Mouse (Mus musculus): ENCODE measurements around the gene Tbc1d22a.
"Not testable (repeated sequence)": the region's sequence is repeated elsewhere in the genome, so short reads cannot be mapped to it uniquely, and the experiment has no call there.

Tbc1d22a gene

DNA sequence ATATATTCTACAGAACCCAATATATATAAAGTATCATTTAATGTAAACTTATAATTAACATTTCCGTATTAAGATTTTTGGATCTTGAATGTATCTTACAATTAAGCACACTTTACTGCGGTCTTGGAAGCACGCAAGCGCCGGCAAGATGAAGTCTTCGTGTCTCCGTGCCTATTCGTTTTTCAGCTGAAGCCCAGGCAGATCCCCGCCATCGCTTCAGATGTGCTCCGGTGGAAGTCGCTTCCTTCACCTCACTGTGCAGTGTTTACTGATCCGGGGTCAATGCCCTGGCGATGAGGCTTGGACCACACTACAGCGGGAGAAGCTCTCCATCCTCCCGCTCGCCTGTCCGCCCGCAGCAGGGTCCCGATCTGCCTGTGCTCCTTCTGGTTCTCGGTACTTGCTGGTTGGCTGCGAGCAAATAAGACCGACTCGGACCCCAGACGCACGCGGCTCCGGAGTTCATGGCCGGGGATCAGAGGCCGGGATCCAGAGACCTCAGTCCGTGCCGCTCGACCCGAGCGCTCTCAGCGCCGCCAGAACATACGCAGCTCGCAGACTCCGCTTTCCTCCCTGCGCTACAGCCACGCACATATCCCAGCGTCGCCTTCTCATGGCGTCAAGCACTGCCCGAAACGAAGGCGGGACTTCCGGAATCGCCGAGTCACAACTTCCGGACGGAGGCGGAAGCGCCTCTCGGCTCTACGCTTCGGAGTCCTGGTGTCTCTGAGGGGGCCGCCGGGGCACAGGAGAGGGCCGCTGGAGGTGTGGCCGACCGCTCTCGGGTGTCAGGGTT lies at the start of gene Tbc1d22a:
Tbc1d22a (plus strand) TSS at position 707 of the 796 bp plus-strand sequence.
- in situ Hi-C loops (cut with MboI): no loop called here

GRCm38 (mm10) chr15:86164718-86165345 lies 49.4 kb upstream of the Tbc1d22a start:
- in situ Hi-C loops (cut with MboI): no loop called here

DNA sequence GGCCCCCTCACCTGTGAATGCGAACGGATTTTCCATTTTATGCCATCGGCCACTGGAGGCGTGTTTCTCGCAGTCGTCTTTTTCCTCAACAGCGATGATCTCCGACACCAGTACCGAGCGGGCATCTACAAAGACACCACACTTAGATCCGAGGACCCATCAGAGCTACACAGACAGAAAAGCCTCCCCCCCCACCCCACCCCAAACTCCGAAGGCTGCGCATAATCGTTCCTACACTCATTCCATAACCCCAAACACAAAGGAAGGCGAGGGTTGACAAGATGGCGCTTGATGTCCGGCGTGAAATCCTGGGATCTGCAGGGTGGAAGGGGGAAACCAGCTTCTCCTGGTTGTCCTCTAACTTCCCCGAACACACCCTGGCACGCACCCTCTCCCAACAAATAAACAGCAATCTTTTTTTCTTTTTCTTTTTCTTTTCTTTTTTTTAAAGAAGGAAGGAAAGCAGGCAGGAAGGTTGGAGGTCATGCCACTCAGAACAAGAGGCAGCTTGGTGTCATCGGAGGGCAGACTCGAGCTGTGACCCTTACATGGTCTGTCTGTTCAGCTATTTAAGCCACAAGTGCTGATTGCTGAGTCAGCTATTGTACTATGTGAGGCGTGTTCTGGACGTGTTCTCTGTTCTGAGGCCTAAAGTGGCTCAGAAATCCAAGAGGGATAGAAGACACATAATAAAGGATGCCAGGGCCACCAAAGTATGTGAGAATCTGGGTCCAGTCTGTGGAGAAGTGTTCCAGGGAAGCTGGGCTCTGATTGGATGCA lies 48.3 kb upstream of the Tbc1d22a start:
- in situ Hi-C loops (cut with MboI): no loop called here

GRCm38 (mm10) chr15:86167032-86167655 lies 47.1 kb upstream of the Tbc1d22a start:
- in situ Hi-C loops (cut with MboI): no loop called here

- in situ Hi-C loops (cut with MboI): no loop called here
These were observed 46.3 kb upstream of the Tbc1d22a start for GRCm38 (mm10) chr15:86167787-86168504.

DNA sequence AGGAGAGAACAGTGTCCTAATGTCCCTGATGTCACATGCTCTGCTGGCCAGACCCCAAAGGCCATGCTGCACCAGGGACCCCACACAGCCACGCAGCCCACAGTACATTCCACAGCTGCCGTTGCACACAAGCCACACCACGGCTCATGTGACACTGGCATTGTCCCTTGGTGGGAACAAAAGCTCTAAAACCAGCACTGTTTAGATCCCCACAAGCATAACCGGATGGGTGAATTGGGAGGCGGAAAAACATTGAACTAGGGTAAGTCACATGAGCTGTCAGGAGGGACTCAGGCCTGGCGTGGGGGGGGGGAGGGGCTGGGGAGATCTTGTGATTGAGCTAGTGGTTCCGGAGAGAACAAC lies 45.8 kb upstream of the Tbc1d22a start:
- in situ Hi-C loops (cut with MboI): no loop called here

DNA sequence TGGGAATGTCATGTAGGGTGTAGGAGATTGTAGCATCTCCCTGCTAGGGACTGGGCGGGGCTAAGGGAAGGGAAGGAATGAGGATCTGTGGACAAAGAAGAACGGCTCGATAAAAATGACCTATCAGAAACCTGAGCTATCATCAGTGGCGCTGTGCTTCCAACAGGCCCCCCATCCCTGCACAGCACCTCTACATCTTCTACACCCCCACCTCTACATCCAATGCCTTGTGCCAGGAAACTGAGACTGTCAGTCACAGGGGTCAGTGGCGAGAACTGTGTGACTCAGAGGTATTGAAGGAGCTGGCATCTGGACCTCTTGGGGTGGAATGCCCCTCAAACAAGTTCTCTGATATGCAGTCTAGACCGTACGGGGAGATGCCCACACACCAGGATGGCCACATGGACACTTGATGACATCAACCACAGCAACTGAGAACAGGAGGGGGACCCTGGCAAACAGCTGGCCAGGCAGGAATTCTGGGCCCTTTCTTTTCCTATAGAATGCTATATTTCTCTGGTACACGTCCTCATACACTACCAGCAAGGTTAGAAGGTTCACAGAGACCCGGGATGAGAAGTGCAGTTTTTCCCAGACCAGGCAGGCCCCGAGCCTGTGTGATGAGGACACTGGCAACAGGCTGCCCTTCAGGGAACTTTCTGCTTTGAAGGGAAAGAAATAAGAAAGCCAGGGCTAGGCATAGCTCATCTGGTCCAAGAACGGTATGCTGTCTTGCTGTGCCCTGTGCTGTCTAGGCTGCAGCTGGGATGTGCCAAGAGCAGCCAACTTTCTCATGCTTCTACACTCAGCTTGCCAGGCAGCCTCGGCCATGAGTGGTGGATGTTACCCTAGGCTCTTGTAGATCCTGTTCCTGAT lies 45.1 kb upstream of the Tbc1d22a start:
- in situ Hi-C loops (cut with MboI): no loop called here

- in situ Hi-C loops (cut with MboI): no loop called here
These were observed 44.5 kb upstream of the Tbc1d22a start for GRCm38 (mm10) chr15:86169817-86170110.

DNA sequence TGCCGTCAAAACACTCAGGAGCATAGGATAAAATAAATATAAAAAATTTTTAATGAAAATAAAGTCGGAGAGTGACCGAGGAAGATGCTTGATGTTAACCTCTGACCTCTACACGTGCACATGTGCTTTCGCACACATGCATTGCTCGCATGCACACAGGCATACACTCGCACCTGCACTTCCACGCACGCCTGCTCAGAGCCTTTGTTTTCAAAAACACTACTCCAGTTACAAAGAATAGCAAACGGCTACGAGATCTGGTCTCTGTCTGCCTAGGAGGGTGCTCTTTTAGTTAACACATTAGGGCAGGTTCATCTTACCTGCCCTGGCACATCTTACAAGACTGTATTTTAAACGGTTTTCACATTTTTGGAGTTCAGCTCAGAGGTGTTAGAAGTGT lies 42.9 kb upstream of the Tbc1d22a start:
- in situ Hi-C loops (cut with MboI): no loop called here

GRCm38 (mm10) chr15:86172124-86172523 lies 42.1 kb upstream of the Tbc1d22a start:
- in situ Hi-C loops (cut with MboI): no loop called here

GRCm38 (mm10) chr15:86172526-86172925 lies 41.7 kb upstream of the Tbc1d22a start:
- in situ Hi-C loops (cut with MboI): no loop called here

DNA sequence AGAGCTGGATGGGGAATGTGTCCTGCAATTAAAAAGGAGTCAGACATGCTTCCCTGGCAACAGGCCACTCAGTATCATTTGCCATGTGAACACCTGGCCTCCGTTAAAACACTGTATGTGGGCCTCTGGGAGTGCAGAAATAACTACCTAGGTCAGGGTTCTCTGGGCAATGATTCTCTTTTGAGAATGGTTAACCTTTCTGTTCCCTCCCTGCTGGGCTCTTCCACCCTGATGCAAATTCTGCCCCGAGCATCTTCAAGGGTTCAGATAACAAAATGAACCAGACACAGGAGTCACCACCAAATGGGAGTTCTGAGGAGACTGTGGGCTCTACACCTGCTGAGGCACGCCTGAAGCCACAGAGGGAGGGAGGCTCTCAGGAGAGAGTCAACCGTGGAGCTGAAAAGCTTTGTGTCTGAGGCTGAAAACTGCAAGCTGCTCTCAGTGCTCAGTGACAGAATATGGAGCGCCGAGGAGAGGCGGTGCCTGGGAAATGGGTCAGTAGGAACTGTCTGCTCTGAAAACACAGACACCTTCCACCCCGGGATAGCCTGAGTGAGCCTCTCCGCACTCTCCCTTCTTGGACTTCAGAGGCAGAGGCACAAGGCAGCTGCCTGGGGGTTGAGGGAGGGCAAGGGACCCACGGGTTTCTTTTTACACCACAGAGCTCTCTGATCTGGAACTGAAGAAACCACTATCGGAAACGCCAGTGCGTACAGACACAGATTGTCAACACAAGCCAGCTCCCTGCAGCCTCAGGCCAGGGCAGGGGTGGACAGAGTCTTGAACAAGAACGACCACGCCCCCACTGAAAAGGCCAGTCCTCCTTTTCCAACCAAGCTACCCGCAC lies 40.9 kb upstream of the Tbc1d22a start:
- in situ Hi-C loops (cut with MboI): no loop called here

DNA sequence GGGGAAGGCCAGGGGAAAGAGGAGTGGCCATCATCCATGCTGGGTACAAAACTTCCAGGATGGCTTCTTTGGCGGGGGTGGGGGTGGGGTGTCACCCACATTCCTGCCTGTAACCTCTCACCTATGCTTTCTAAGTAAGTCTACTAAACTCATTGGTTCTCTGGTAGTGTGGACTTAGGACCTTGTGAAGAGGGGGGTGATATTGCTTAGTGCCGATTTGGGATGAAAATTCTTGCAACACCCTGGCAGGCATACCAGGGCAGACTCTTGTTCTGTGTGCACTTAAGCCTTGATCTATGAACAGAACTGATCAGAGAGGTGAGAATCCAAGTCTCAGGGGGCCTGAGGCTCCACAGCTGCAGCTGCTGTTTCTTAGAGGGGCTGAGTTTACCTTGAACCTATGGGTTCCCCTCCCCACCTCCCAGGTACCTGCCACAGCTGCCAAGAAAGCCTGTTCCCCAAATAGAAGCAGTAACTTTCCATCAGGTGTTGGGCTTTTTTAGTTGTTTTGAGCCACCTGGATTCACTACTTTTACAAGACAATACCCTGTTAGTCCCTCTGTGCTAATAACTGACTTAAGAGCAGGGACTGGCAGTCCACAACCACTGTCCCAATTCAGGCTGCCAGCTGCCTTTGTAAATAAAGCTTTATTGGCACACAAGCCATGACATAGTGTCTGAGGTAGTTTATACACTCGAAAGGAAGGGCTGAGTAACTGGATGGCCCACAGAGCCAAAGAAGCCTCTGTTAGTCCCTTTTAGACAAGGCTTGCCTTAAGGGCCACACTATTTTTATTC lies 38.8 kb upstream of the Tbc1d22a start:
- in situ Hi-C loops (cut with MboI): no loop called here

DNA sequence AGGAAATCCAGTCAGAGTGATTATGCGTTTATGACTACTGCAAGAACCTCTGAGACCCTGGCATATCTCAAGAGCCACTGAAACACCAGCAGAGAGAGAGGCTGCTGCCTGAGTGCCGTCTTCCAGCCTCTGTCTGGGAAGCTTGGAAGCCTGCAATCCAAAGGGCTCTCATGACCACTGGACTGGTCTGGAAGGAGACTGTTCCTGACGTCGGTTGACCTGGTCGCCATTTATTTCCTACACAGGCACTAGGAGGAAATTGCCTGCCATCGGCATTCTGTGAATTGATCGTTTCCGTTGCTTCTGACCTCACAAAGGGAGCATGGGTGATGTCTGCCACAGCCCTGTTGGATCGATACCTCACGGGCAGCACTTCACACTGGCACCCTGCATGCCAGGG lies 38.1 kb upstream of the Tbc1d22a start:
- in situ Hi-C loops (cut with MboI): no loop called here

GRCm38 (mm10) chr15:86176771-86177702 lies 37.2 kb upstream of the Tbc1d22a start:
- in situ Hi-C loops (cut with MboI): no loop called here

DNA sequence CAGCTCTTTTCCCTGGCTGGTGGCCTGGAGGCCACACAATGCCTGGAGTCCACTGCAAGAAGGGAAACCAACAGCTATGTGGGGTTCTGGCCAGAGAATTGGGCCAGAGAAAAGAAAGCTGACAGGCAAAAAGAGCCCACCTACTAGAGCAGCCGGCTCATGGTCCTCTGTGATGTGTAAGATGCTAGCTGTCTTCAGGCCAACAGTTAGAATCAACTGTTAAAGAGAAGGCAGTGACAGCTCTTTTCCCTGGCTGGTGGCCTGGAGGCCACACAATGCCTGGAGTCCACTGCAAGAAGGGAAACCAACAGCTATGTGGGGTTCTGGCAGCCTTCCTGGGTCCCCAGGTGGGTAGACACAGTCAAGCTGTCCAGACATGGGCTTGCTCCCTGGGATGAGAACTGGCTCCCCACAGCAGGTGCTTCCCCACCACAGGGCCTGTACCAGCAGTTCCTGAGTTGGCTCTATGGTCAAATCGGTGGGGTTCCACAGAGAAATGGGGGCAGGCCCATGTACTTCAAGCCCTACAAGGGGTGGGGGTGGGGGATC lies 36.5 kb upstream of the Tbc1d22a start:
- in situ Hi-C loops (cut with MboI): not testable (repeated sequence)

DNA sequence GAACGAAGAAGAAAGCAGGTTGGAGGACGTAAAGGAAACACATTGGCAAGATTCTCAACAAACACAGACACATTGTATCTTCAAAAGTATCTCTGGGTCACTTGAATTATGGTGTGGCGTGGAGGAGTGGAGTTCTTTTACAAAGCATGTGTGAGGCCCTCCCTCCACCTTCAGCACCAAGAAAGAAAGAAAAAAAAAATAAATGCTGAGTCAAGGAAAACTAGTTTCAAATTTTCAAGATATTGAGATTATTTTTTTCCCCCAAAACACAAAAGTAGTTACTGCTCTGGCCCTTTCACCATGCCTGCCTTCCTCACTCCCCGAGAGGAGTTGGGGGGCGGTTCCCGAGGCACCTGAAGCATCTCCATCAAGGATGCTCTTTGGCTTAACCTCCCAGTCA lies 35.7 kb upstream of the Tbc1d22a start:
- in situ Hi-C loops (cut with MboI): no loop called here

- in situ Hi-C loops (cut with MboI): no loop called here
These were observed 33.8 kb upstream of the Tbc1d22a start for GRCm38 (mm10) chr15:86180427-86180826.

All from mature B cell (primary cell).